Mouse (Mus musculus) liver, adult 2 months (tissue): ENCODE data around the gene Eif4a2. TPM values are rescaled to one million over a fixed set of nuclear protein-coding genes. Genes with fewer than 3 reads are reported as not detected.

Source experiments
- DNase-seq: peaks from one replicate; pipeline ENCODE4 v3.0.0-alpha.2; 2011; ENCODE audit warnings: low read depth, low spot score; ENCODE audit errors: extremely low read depth
- H3K27ac ChIP-seq: fragments of 200-500 bp; replicated peaks from 2 replicates; pipeline ENCODE4 v1.5.1; 2012; ENCODE audit warnings: low read depth, mild to moderate bottlenecking, control low read depth, inconsistent platforms, low read length; ENCODE audit not compliant: insufficient read depth
- H3K27me3 ChIP-seq: fragments of 200-500 bp; 2 replicates; pipeline ENCODE4 v1.6.1; 2012; ENCODE audit warnings: mild to moderate bottlenecking, moderate library complexity, low read length, inconsistent platforms; ENCODE audit not compliant: control insufficient read depth, insufficient read depth
- H3K36me3 ChIP-seq: fragments of 200-500 bp; 2 replicates; pipeline ENCODE4 v1.6.1; 2012; ENCODE audit warnings: low read length, inconsistent platforms; ENCODE audit not compliant: control insufficient read depth, insufficient read depth
- H3K4me1 ChIP-seq: fragments of 200-500 bp; 2 replicates; pipeline ENCODE4 v1.6.1; 2011; ENCODE audit warnings: low read length; ENCODE audit not compliant: control insufficient read depth, insufficient read depth
- H3K4me3 ChIP-seq: fragments of 200-500 bp; 2 replicates; pipeline ENCODE4 v1.5.1; 2011; ENCODE audit warnings: low read depth, mild to moderate bottlenecking, control low read depth, low read length, moderate library complexity; ENCODE audit not compliant: insufficient read depth
- H3K79me2 ChIP-seq: fragments of 200-500 bp; 2 replicates; pipeline ENCODE4 v1.6.1; 2012; ENCODE audit warnings: inconsistent platforms, mild to moderate bottlenecking, low read length, moderate library complexity; ENCODE audit not compliant: control insufficient read depth, insufficient read depth
- H3K9ac ChIP-seq: fragments of 200-500 bp; 2 replicates; pipeline ENCODE4 v1.6.1; 2012; ENCODE audit warnings: low read depth, mild to moderate bottlenecking, control low read depth, inconsistent platforms, low read length
- CTCF ChIP-seq: fragments of 200-500 bp; IDR thresholded peaks from 2 replicates; pipeline ENCODE4 v1.5.1; 2011; ENCODE audit warnings: low read depth, low read length, control low read depth
- POLR2A ChIP-seq: fragments of 200-500 bp; IDR thresholded peaks from 2 replicates; pipeline ENCODE4 v1.6.1; 2011; ENCODE audit warnings: low read length, control low read depth; ENCODE audit not compliant: insufficient read depth; ENCODE audit errors: extremely low read depth
- WGBS: fragments of 180-500 bp; shearing (Covaris S2); methylation state at CpG from one replicate; pipeline ENCODE4 v1.1.7; 2018; 5-methylcytosine and 5-hydroxymethylcytosine counted together
- polyA plus RNA-seq: library from polyadenylated mRNA; depleted of rRNA; stranded (reverse); fragments of >200 nt; gene quantifications from 2 replicates; pipeline ENCODE4 v1.2.3, GENCODE M21; 2012
- total RNA-seq: library from RNA; depleted of rRNA; stranded (reverse); fragments of >200 nt; gene quantifications from 2 replicates; pipeline ENCODE4 v1.2.3, GENCODE M21; 2014

The Eif4a2 gene
- total and polyA plus RNA-seq, 2 experiments: 75.9 to 412 TPM

GRCm38 (mm10) chr16:23122446-23122845 lies 15.2 kb downstream of the Eif4a2 start:
- H3K79me2 ChIP-seq: no peaks in the 10 kb centered on the region
- no peaks in the 10 kb centered on the region for H3K4me1 ChIP-seq
- H3K36me3 ChIP-seq: 0 out of 2 replicates have a peak, but pooled peaks cover 2% of the 10 kb centered on the region
- H3K9ac ChIP-seq: no peak overlapping the region
- no peak overlapping the region for H3K4me3 ChIP-seq
- H3K27ac ChIP-seq: no peak overlapping the region
- TF ChIP-seq CTCF: no peak
- TF ChIP-seq POLR2A: no peak
- no peak for DNase-seq
- H3K27me3 ChIP-seq: no peaks in the 10 kb centered on the region
- WGBS: 98% methylated on average over 3 of the region's 3 CpGs

- no peak overlapping the region for H3K9ac ChIP-seq
- no peak overlapping the region for H3K4me3 ChIP-seq
- DNase-seq: no peak
- 96% methylated on average over 4 of the region's 4 CpGs for WGBS
- TF ChIP-seq POLR2A (no peak), CTCF (no peak)
- no peak overlapping the region for H3K27ac ChIP-seq
- H3K36me3 ChIP-seq: no peaks in the 10 kb centered on the region
- H3K4me1 ChIP-seq: no peaks in the 10 kb centered on the region; the same call in 1 of the 2 replicates
- H3K27me3 ChIP-seq: no peaks in the 10 kb centered on the region
- H3K79me2 ChIP-seq: no peaks in the 10 kb centered on the region
Observed at GRCm38 (mm10) chr16:23123104-23123503, 15.9 kb downstream of the Eif4a2 start.

- WGBS: 93% methylated on average over 4 of the region's 4 CpGs
- H3K27me3 ChIP-seq: no peaks in the 10 kb centered on the region
- no peaks in the 10 kb centered on the region for H3K79me2 ChIP-seq
- peaks cover 3% of the 10 kb centered on the region; the same call in 1 of the 2 replicates for H3K4me1 ChIP-seq
- TF ChIP-seq POLR2A: no peak
- no peak for TF ChIP-seq CTCF
- DNase-seq: no peak
- H3K4me3 ChIP-seq: no peak overlapping the region
- no peak overlapping the region for H3K27ac ChIP-seq
- no peak overlapping the region for H3K9ac ChIP-seq
- no peaks in the 10 kb centered on the region for H3K36me3 ChIP-seq
Observed at GRCm38 (mm10) chr16:23124398-23124797, 17.2 kb downstream of the Eif4a2 start.

- 0% methylated on average over 4 of the region's 4 CpGs for WGBS
- H3K4me3 ChIP-seq: peak overlapping the region; percentile 92
- TF ChIP-seq POLR2A: no peak
- TF ChIP-seq CTCF: no peak
- no peak for DNase-seq
- H3K4me1 ChIP-seq: peaks cover 10% of the 10 kb centered on the region
- H3K27me3 ChIP-seq: no peaks in the 10 kb centered on the region
- no peaks in the 10 kb centered on the region for H3K36me3 ChIP-seq
- no peaks in the 10 kb centered on the region for H3K79me2 ChIP-seq
- peak overlapping the region; percentile 72 for H3K9ac ChIP-seq
- no peak overlapping the region for H3K27ac ChIP-seq
Observed at GRCm38 (mm10) chr16:23127311-23127672, 20.0 kb downstream of the Eif4a2 start.

GRCm38 (mm10) chr16:23127673-23128375 lies 20.6 kb downstream of the Eif4a2 start, which contains the start of gene Rfc4:
Rfc4 (minus strand) TSS chr16:23127737.
- Histone ChIP-seq H3K27ac (peak within 1 kb of the TSS; percentile 94), H3K27me3 (no peaks in the 10 kb centered on the region), H3K9ac (peak within 1 kb of the TSS; percentile 92), H3K4me3 (peak within 1 kb of the TSS; percentile 92), H3K79me2 (no peaks in the 10 kb centered on the region), H3K4me1 (peaks cover 10% of the 10 kb centered on the region), H3K36me3 (no peaks in the 10 kb centered on the region)
- under 1% methylated on average over 51 of the region's 51 CpGs for WGBS
- peak; percentile 64 for DNase-seq
- TF ChIP-seq POLR2A (peak; percentile 71), CTCF (peak; percentile 33)

GRCm38 (mm10) chr16:23130303-23130702 lies 23.1 kb downstream of the Eif4a2 start:
- no peaks in the 10 kb centered on the region for H3K27me3 ChIP-seq
- no peak overlapping the region for H3K27ac ChIP-seq
- no peaks in the 10 kb centered on the region for H3K79me2 ChIP-seq
- WGBS: 23% methylated on average over 3 of the region's 3 CpGs
- no peak for TF ChIP-seq CTCF
- TF ChIP-seq POLR2A: no peak
- H3K9ac ChIP-seq: no peak overlapping the region
- peaks cover 10% of the 10 kb centered on the region for H3K4me1 ChIP-seq
- no peak overlapping the region for H3K4me3 ChIP-seq
- DNase-seq: peak; percentile 87
- H3K36me3 ChIP-seq: no peaks in the 10 kb centered on the region
